8 mouse cellular contexts compared by ENCODE assay signal in the genomic region with DNA sequence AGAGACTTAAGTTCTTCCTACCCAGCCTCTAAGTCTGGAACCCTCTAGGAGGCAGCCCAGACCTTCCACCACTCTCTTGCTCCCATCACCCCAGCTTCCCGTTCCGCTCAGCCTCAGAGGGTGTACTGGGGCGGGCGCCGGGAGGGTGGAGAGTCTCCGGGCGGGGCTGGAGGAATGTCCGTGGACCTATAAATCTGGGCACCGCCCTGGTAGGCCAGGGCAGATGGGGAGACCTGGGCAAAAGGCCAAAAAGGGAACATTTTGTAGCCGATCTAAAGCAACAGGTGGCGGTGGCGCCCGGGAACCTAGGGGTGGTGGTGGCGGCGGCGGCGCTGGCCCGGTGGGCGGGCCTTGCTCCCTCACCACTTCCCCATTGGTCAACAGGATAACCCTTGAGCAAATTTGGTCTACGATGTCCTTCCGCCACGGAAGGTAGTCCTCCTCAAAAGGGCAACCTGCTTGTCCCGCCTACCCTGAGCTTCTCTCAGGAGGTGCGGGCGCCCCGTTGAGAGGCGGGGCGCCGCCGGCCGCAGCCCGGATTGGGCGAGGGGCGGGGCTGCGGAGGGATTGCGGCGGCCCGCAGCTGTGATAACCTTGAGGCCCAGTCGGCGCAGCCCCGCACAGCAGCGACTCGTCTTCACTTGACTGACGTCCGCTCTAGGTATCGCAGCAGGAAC. TPM values are rescaled to one million over a fixed set of nuclear protein-coding genes. Genes with fewer than 3 reads are reported as not detected.
DNase-seq lines count a peak whose midpoint lies in the region; ATAC-seq and TF ChIP-seq lines count a peak whose summit lies in the region.

A gene (plus strand): TSS at position 411 of the 677 bp plus-strand sequence.

- TF ChIP-seq EP300 in heart, adult 2 months (IDR thresholded peaks at IDR 0.05; ENCODE audit: insufficient read depth, low read depth, low read length) = peak; percentile 51; the same call in 1 of the 2 replicates

- H3K4me2 ChIP-seq in embryonic facial prominence, embryonic 14.5 days (ENCODE audit: low read depth, low read length) = peak within 1 kb of the TSS; percentile 62
- peak within 1 kb of the TSS; percentile 83 for H3K4me2 ChIP-seq in limb, embryonic 13.5 days (replicated peaks)
- peak within 1 kb of the TSS; percentile 82 for H3K4me2 ChIP-seq in midbrain, embryonic 16.5 days (ENCODE audit: low read length)

- peaks cover 34% of the 10 kb centered on the region for H3K4me1 ChIP-seq in embryonic facial prominence, embryonic 14.5 days (ENCODE audit: control insufficient read depth, insufficient read depth, low read length)
- peaks cover 10% of the 10 kb centered on the region for H3K4me1 ChIP-seq in heart, adult 2 months (ENCODE audit: control insufficient read depth, insufficient read depth, low read length)
- H3K4me1 ChIP-seq in limb, embryonic 13.5 days = peaks cover 39% of the 10 kb centered on the region
- H3K4me1 ChIP-seq in midbrain, embryonic 16.5 days (ENCODE audit: control insufficient read depth, insufficient read depth, low read length) = peaks cover 30% of the 10 kb centered on the region

- intact Hi-C loops in heart, adult 2 months (cut with DNase I) = loop anchor here (1.0 to 5.0 kb wide), 5 partner anchors 17 to 169 kb away; a partner anchor contains a TSS

- H3K79me2 ChIP-seq in heart, adult 2 months (replicated peaks; ENCODE audit: control insufficient read depth, insufficient read depth, low read length) = no peaks in the 10 kb centered on the region

- no peaks in the 10 kb centered on the region for H3K27me3 ChIP-seq in embryonic facial prominence, embryonic 14.5 days (replicated peaks; ENCODE audit: control insufficient read depth, insufficient read depth, low read length)
- no peaks in the 10 kb centered on the region for H3K27me3 ChIP-seq in heart, adult 2 months (ENCODE audit: control insufficient read depth, insufficient read depth, low read length)
- no peaks in the 10 kb centered on the region for H3K27me3 ChIP-seq in limb, embryonic 13.5 days
- H3K27me3 ChIP-seq in midbrain, embryonic 16.5 days (ENCODE audit: control insufficient read depth, insufficient read depth, low read depth, low read length) = no peaks in the 10 kb centered on the region

- H3K9ac ChIP-seq in embryonic facial prominence, embryonic 14.5 days (ENCODE audit: low read depth, low read length) = peak within 1 kb of the TSS; percentile 93
- peak within 1 kb of the TSS; percentile 87 for H3K9ac ChIP-seq in heart, adult 2 months (ENCODE audit: low read depth, low read length)
- peak within 1 kb of the TSS; percentile 90 for H3K9ac ChIP-seq in limb, embryonic 13.5 days
- peak within 1 kb of the TSS; percentile 90 for H3K9ac ChIP-seq in midbrain, embryonic 16.5 days (ENCODE audit: low read depth, low read length)

- peak; percentile 96 for TF ChIP-seq POLR2A in heart, adult 2 months (IDR thresholded peaks at IDR 0.05; ENCODE audit: insufficient read depth, low read depth, low read length)

- H3K9me3 ChIP-seq in embryonic facial prominence, embryonic 14.5 days (ENCODE audit: control insufficient read depth, low read length) = no peaks in the 10 kb centered on the region
- no peaks in the 10 kb centered on the region for H3K9me3 ChIP-seq in limb, embryonic 13.5 days
- H3K9me3 ChIP-seq in midbrain, embryonic 16.5 days (replicated peaks; ENCODE audit: control insufficient read depth, low read length, poor library complexity, severe bottlenecking) = no peaks in the 10 kb centered on the region

- peak; percentile 57 for TF ChIP-seq CTCF in heart, adult 2 months (IDR thresholded peaks at IDR 0.05)

- peak; percentile 99 for DNase-seq in 3T3-L1 (ENCODE audit: low read depth, low spot score)
- peak; percentile 75 to 87 for DNase-seq in adrenal gland, postnatal 4 days (ENCODE audit: low spot score in 2 of 2)
- peak; percentile 99 for DNase-seq in embryonic facial prominence, embryonic 14.5 days (ENCODE audit: low spot score)
- peak; percentile 95 to 98 for DNase-seq in heart, adult 2 months
- DNase-seq in kidney, adult 8-10 months = peak; percentile 97
- DNase-seq in spleen, postnatal 10 days (ENCODE audit: low spot score in 2 of 2) = peak; percentile 79 to 91

- peak within 1 kb of the TSS; percentile 85 for H3K4me3 ChIP-seq in embryonic facial prominence, embryonic 14.5 days (ENCODE audit: low read depth, low read length)
- peak within 1 kb of the TSS; percentile 92 for H3K4me3 ChIP-seq in heart, adult 2 months
- H3K4me3 ChIP-seq in limb, embryonic 13.5 days = peak within 1 kb of the TSS; percentile 82
- H3K4me3 ChIP-seq in midbrain, embryonic 16.5 days (ENCODE audit: low read depth, low read length) = peak within 1 kb of the TSS; percentile 72

- 0% methylated on average over 32 of the region's 46 CpGs for WGBS in embryonic facial prominence, embryonic 14.5 days
- under 1% methylated on average over 46 of the region's 46 CpGs for WGBS in heart, adult 2 months
- 1% methylated on average over 46 of the region's 46 CpGs for WGBS in limb, embryonic 13.5 days
- WGBS in midbrain, embryonic 16.5 days = 0% methylated on average over 46 of the region's 46 CpGs

- H3K36me3 ChIP-seq in embryonic facial prominence, embryonic 14.5 days (ENCODE audit: control insufficient read depth, insufficient read depth, low read length) = peaks cover 20% of the 10 kb centered on the region
- H3K36me3 ChIP-seq in heart, adult 2 months (ENCODE audit: control insufficient read depth, insufficient read depth, low read length) = peaks cover 12% of the 10 kb centered on the region
- peaks cover 13% of the 10 kb centered on the region for H3K36me3 ChIP-seq in limb, embryonic 13.5 days
- H3K36me3 ChIP-seq in midbrain, embryonic 16.5 days (ENCODE audit: control insufficient read depth, insufficient read depth, low read length) = peaks cover 3% of the 10 kb centered on the region; the same call in 1 of the 2 replicates

- ATAC-seq in embryonic facial prominence, embryonic 14.5 days (ENCODE audit: low read depth) = peak; percentile 92
- ATAC-seq in limb, embryonic 13.5 days (ENCODE audit: low FRiP score, low read depth) = peak; percentile 90
- peak; percentile 89 for ATAC-seq in midbrain, embryonic 16.5 days

- peak within 1 kb of the TSS; percentile 98 for H3K27ac ChIP-seq in embryonic facial prominence, embryonic 14.5 days (replicated peaks; ENCODE audit: low read depth, low read length)
- peak within 1 kb of the TSS; percentile 97 for H3K27ac ChIP-seq in heart, adult 2 months
- H3K27ac ChIP-seq in limb, embryonic 13.5 days = peak within 1 kb of the TSS; percentile 94
- peak within 1 kb of the TSS; percentile 97 for H3K27ac ChIP-seq in midbrain, embryonic 16.5 days (ENCODE audit: low read length)

RNA-seq across cellular contexts. Expression of the gene that starts here (rescaled TPM):
- 100 to 1,000 TPM; 351 to 370 TPM for total RNA-seq in adrenal gland, postnatal 4 days (2021)
- polyA plus RNA-seq in embryonic facial prominence, embryonic 14.5 days (2014; fragmentation: Nextera tagmentation; extraction: Ambion mirVana) = 1,005 and 1,158 TPM in 2 replicates
- total RNA-seq in heart, adult 2 months (2021) = 1,000 to 10,000 TPM; 1,073 to 1,081 TPM
- 1,773 and 1,838 TPM in 2 replicates for polyA plus RNA-seq in heart, adult 2 months (2012; rRNA removed)
- 1,325 and 1,327 TPM in 2 replicates for polyA plus RNA-seq in limb, embryonic 13.5 days (2015; fragmentation: Nextera tagmentation; extraction: Ambion mirVana)
- polyA plus RNA-seq in midbrain, embryonic 16.5 days (2015; fragmentation: Nextera tagmentation; extraction: Ambion mirVana) = 962 and 996 TPM in 2 replicates

Comparison
In these comparisons a context has a peak if more than half of its experiments do, and no peak if none do; other contexts are left out.
1. Peak in every context shown above with its lines: DNase-seq, ATAC-seq, H3K4me3 ChIP-seq and H3K27ac ChIP-seq.